Mouse (Mus musculus) neural tube, embryonic 11.5 days (tissue): ENCODE data around the gene Bmpr1b. TPM values are rescaled to one million over a fixed set of nuclear protein-coding genes. Genes with fewer than 3 reads are reported as not detected.
A peak's percentile ranks its signal among the peaks of the same experiment; 100 is the strongest.
"Not testable (repeated sequence)": the region's sequence is repeated elsewhere in the genome, so short reads cannot be mapped to it uniquely, and the experiment has no call there.

Experiments
- ATAC-seq: fragments of 200-750 bp; cut with Nextera tagmentation; 2 replicates; pipeline ENCODE4 v1.8.0; 2017; ENCODE audit warnings: moderate number of reproducible peaks, mild to moderate bottlenecking, moderate TSS enrichment, moderate library complexity; ENCODE audit not compliant: insufficient read depth, low FRiP score, low TSS enrichment
- DNase-seq: peaks from one replicate; pipeline ENCODE4 v3.0.0-alpha.2; 2015; ENCODE audit warnings: low spot score
- H3K27ac ChIP-seq: fragments of 300-500 bp; sonication (generic); 2 replicates; pipeline ENCODE4 v1.5.1; 2014; ENCODE audit warnings: low read depth, mild to moderate bottlenecking, low read length
- H3K27me3 ChIP-seq: fragments of 300-500 bp; sonication (generic); 2 replicates; pipeline ENCODE4 v1.6.1; 2014; ENCODE audit warnings: mild to moderate bottlenecking, low read length, mixed read lengths; ENCODE audit not compliant: control insufficient read depth, insufficient read depth
- H3K36me3 ChIP-seq: fragments of 300-500 bp; sonication (generic); 2 replicates; pipeline ENCODE4 v1.6.1; 2014; ENCODE audit warnings: mild to moderate bottlenecking, low read length, moderate library complexity, mixed read lengths; ENCODE audit not compliant: control insufficient read depth, insufficient read depth
- H3K4me1 ChIP-seq: fragments of 300-500 bp; sonication (generic); 2 replicates; pipeline ENCODE4 v1.6.1; 2014; ENCODE audit warnings: low read length, mixed read lengths; ENCODE audit not compliant: control insufficient read depth, insufficient read depth
- H3K4me2 ChIP-seq: fragments of 300-500 bp; sonication (generic); 2 replicates; pipeline ENCODE4 v1.6.1; 2014; ENCODE audit warnings: low read depth, mild to moderate bottlenecking, moderate library complexity
- H3K4me3 ChIP-seq: fragments of 300-500 bp; sonication (generic); 2 replicates; pipeline ENCODE4 v1.5.1; 2014; ENCODE audit warnings: low read depth, low read length
- H3K9ac ChIP-seq: fragments of 300-500 bp; sonication (generic); 2 replicates; pipeline ENCODE4 v1.6.1; 2014; ENCODE audit warnings: mild to moderate bottlenecking, low read length
- H3K9me3 ChIP-seq: fragments of 300-500 bp; sonication (generic); 2 replicates; pipeline ENCODE4 v1.6.1; 2016; ENCODE audit warnings: low read length; ENCODE audit not compliant: control insufficient read depth
- WGBS: fragments of 180-500 bp; shearing (Covaris S2); extraction: QIAGEN DNeasy Blood & Tissue Kit; methylation state at CpG from one replicate; pipeline ENCODE4 v1.1.7; 2014; 5-methylcytosine and 5-hydroxymethylcytosine counted together
- polyA plus RNA-seq: library from polyadenylated mRNA; unstranded; fragments of >200 nt; fragmentation: Nextera tagmentation; extraction: Ambion mirVana; gene quantifications from 2 replicates; pipeline ENCODE4 v1.2.1, GENCODE M21; 2014

The Bmpr1b gene
- polyA plus RNA-seq: 14.7 and 17.8 TPM in 2 replicates

- Histone ChIP-seq H3K27ac (peak within 1 kb of the TSS; percentile 49; the same call in 1 of the 2 replicates), H3K9me3 (no peaks in the 10 kb centered on the region), H3K36me3 (no peaks in the 10 kb centered on the region), H3K27me3 (no peaks in the 10 kb centered on the region; the same call in 1 of the 2 replicates), H3K9ac (peak within 1 kb of the TSS; percentile 75), H3K4me2 (peak within 1 kb of the TSS; percentile 60), H3K4me1 (no peaks in the 10 kb centered on the region), H3K4me3 (peak within 1 kb of the TSS; percentile 54)
- 1% methylated on average over 54 of the region's 65 CpGs for WGBS
- peak; percentile 87 for DNase-seq
- ATAC-seq: peak; percentile 87
Observed at GRCm38 (mm10) chr3:142168863-142169521, at the start of gene Bmpr1b. Gene Bmpr1b, minus strand, starts transcription at chr3:142169425.

DNA sequence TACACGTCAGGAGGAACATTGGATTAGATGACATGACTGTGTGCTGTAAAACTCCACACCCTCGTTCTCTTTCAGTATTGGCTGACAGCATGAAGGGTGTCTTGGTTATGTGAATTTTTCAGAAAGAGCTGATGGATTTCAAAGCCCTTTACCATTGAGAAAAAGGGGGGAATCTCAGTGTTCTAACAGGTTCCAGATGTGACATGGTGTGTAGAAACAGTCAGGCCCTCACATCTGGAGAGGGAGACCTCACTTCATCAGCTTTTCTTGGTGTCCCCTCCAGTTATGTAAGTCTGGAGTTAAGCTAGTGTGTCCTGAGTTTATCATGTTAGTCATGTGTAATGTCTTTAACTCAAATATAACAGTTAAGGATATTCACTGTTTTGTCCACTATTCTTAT is 43.6 kb upstream of the Bmpr1b start:
- Histone ChIP-seq H3K4me2 (no peak overlapping the region), H3K27me3 (no peaks in the 10 kb centered on the region), H3K9ac (no peak overlapping the region), H3K27ac (no peak overlapping the region), H3K9me3 (no peaks in the 10 kb centered on the region), H3K4me3 (no peak overlapping the region), H3K36me3 (no peaks in the 10 kb centered on the region), H3K4me1 (no peaks in the 10 kb centered on the region)
- 61% methylated on average over 2 of the region's 2 CpGs for WGBS
- DNase-seq (no peak), ATAC-seq (no peak)

DNA sequence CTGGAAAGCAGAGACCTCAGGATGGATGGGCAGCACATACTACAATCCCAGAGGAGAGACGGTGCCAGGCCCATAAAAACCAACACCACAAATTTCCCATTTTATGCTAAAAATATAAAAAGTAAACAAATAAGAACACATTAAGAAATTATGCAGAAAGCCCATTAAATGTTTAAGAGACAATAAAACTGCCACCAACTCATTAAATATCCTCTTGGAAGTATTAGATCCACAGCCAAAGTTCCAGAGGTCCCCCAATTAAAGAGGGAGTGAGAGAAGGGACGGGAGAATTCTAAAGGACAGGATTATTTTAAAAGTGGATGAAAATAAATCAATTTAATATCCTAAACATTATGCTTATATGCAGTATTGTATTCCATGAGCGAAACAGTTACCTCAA is 43.0 kb upstream of the Bmpr1b start:
- Histone ChIP-seq H3K9me3 (no peaks in the 10 kb centered on the region), H3K36me3 (no peaks in the 10 kb centered on the region), H3K4me1 (no peaks in the 10 kb centered on the region), H3K9ac (no peak overlapping the region), H3K27ac (no peak overlapping the region), H3K4me2 (no peak overlapping the region), H3K4me3 (no peak overlapping the region), H3K27me3 (no peaks in the 10 kb centered on the region)
- DNase-seq: no peak
- WGBS: 87% methylated on average over 3 of the region's 3 CpGs
- ATAC-seq: no peak

DNA sequence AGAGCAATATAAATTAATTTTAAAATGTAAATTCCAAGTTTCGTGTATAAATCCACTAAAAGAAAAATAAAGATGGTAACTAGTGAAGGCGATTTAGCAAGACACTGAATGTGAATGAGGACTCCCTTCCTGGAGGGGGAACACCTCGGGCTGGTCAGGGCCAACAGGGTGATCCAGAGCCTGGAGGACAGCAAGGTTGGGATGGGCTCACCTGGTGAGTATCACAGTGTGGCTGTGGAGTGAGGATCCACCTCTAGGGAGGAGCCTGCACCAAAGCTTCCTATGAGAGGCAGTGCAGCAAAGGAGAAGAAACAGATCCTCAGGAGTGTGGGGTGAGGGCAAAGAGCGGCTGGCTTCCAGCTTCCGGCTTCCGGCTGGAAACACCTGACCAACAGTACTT is 40.8 kb upstream of the Bmpr1b start:
- no peak overlapping the region for H3K4me3 ChIP-seq
- no peaks in the 10 kb centered on the region for H3K27me3 ChIP-seq
- H3K27ac ChIP-seq: no peak overlapping the region
- no peak for DNase-seq
- H3K4me2 ChIP-seq: no peak overlapping the region
- no peaks in the 10 kb centered on the region for H3K4me1 ChIP-seq
- WGBS: 72% methylated on average over 6 of the region's 6 CpGs
- H3K9me3 ChIP-seq: no peaks in the 10 kb centered on the region
- H3K36me3 ChIP-seq: no peaks in the 10 kb centered on the region
- peak; percentile 27; the same call in 1 of the 2 replicates for ATAC-seq
- no peak overlapping the region for H3K9ac ChIP-seq

GRCm38 (mm10) chr3:142209057-142209456 is 39.8 kb upstream of the Bmpr1b start:
- Histone ChIP-seq H3K4me1 (no peaks in the 10 kb centered on the region), H3K9ac (no peak overlapping the region), H3K4me3 (no peak overlapping the region), H3K27ac (no peak overlapping the region), H3K36me3 (no peaks in the 10 kb centered on the region), H3K27me3 (no peaks in the 10 kb centered on the region), H3K4me2 (no peak overlapping the region), H3K9me3 (no peaks in the 10 kb centered on the region)
- DNase-seq (no peak), ATAC-seq (no peak)
- WGBS: 79% methylated on average over 11 of the region's 11 CpGs

GRCm38 (mm10) chr3:142207488-142207887 is 38.3 kb upstream of the Bmpr1b start:
- H3K36me3 ChIP-seq: no peaks in the 10 kb centered on the region
- DNase-seq (no peak), ATAC-seq (no peak)
- H3K27me3 ChIP-seq: no peaks in the 10 kb centered on the region
- 93% methylated on average over 6 of the region's 6 CpGs for WGBS
- no peak overlapping the region for H3K9ac ChIP-seq
- no peak overlapping the region for H3K4me3 ChIP-seq
- no peaks in the 10 kb centered on the region for H3K4me1 ChIP-seq
- no peak overlapping the region for H3K4me2 ChIP-seq
- no peak overlapping the region for H3K27ac ChIP-seq
- no peaks in the 10 kb centered on the region for H3K9me3 ChIP-seq

DNA sequence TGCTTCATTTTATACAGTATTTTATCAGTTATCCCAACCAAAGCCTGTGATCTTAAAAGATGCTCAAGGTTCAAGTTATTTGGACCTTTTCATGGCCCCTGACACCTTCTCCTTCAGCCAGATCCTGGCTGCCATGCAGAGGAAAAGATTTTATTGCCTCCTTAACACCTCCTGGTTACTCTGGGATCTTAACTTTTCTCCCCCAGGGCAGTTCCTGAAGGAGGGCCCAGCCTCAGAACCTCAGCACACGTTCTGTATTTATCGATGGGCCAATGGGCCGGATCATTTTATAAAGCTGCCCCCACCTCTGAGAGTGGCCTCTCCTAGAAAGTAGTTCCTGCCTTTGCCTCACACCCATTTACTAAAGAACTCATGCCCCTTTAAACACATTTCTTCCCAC is 37.1 kb upstream of the Bmpr1b start:
- no peaks in the 10 kb centered on the region for H3K36me3 ChIP-seq
- ATAC-seq (no peak), DNase-seq (no peak)
- no peaks in the 10 kb centered on the region for H3K9me3 ChIP-seq
- no peaks in the 10 kb centered on the region for H3K4me1 ChIP-seq
- H3K4me3 ChIP-seq: no peak overlapping the region
- WGBS: 75% methylated on average over 3 of the region's 3 CpGs
- no peak overlapping the region for H3K4me2 ChIP-seq
- no peak overlapping the region for H3K9ac ChIP-seq
- no peaks in the 10 kb centered on the region for H3K27me3 ChIP-seq
- H3K27ac ChIP-seq: no peak overlapping the region

DNA sequence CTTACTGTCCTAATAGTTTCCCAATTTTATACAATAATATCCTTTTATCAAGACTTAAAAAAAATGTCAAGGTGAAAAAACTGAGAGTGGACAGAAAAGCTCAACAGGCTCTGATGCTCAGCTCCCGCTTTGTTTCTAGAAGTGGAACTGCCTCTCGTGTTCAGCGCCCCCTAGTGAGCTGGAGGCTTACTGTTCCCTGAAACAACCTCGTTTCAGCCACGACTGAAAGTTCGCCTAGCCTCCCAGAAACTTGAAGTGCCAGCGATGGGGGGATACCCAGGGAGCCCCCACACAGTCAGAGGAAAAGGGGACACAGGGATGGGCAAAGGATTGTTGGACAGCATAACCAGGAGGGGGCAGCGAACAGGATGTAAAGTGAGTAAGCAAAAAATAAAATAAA is 26.9 kb upstream of the Bmpr1b start:
- DNase-seq: no peak
- no peaks in the 10 kb centered on the region for H3K9me3 ChIP-seq
- H3K27ac ChIP-seq: no peak overlapping the region
- WGBS: 88% methylated on average over 8 of the region's 8 CpGs
- no peaks in the 10 kb centered on the region for H3K36me3 ChIP-seq
- H3K4me2 ChIP-seq: no peak overlapping the region
- H3K4me1 ChIP-seq: no peaks in the 10 kb centered on the region
- ATAC-seq: no peak
- H3K4me3 ChIP-seq: no peak overlapping the region
- H3K27me3 ChIP-seq: no peaks in the 10 kb centered on the region
- H3K9ac ChIP-seq: no peak overlapping the region

DNA sequence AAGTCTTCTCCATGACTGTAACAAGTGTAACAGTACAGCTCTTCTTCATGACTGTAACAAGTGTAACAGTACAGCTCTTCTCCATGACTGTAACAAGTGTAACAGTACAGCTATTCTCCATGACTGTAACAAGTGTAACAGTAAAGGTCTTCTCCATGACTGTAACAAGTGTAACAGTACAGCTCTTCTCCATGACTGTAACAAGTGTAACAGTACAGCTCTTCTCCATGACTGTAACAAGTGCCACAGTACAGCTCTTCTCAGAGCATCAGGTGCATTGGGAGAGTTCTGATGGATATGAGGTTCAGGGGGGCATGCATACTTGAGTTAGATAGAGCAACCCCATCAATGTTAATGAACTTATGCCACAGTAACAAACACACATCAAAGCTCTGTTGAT is 22.4 kb upstream of the Bmpr1b start:
- H3K4me2 ChIP-seq, H3K27ac ChIP-seq, DNase-seq, ATAC-seq, H3K9me3 ChIP-seq, H3K36me3 ChIP-seq, H3K27me3 ChIP-seq, H3K9ac ChIP-seq, H3K4me1 ChIP-seq, H3K4me3 ChIP-seq: not testable (repeated sequence)
